Mouse (Mus musculus) ES-Bruce4 (cell line): ENCODE results near the gene Trem1.

Source experiments
- CTCF ChIP-seq: IDR thresholded peaks from one replicate; pipeline ENCODE4 v1.8.1; 2011; ENCODE audit warnings: low read depth, low read length
- POLR2A ChIP-seq: IDR thresholded peaks from one replicate; pipeline ENCODE4 v1.8.1; 2011; ENCODE audit warnings: low read length; ENCODE audit not compliant: insufficient read depth

DNA sequence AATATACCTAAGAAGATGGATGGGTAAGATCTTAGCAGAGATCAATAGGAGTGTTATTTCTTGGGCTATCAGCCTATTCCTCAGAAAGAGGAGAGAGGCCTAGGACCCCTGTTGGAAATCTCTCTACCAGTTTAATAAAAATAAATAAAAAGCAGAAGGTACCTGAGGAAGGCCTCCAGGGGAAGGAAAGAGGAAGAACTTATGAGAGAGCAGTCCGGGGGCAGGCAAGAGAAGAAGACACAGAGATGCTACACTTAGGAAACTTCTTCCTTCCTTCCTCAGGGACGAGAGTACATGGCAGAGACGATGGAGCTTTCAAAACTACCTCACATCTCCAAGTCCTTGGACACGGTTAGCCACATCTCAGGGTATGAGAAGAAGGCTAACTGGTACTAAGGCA lies 41.5 kb downstream of the Trem1 start:
- no peak for TF ChIP-seq POLR2A
- TF ChIP-seq CTCF, result no peak
